ENCODE assay signal across 10 mouse cellular contexts in the genomic region with DNA sequence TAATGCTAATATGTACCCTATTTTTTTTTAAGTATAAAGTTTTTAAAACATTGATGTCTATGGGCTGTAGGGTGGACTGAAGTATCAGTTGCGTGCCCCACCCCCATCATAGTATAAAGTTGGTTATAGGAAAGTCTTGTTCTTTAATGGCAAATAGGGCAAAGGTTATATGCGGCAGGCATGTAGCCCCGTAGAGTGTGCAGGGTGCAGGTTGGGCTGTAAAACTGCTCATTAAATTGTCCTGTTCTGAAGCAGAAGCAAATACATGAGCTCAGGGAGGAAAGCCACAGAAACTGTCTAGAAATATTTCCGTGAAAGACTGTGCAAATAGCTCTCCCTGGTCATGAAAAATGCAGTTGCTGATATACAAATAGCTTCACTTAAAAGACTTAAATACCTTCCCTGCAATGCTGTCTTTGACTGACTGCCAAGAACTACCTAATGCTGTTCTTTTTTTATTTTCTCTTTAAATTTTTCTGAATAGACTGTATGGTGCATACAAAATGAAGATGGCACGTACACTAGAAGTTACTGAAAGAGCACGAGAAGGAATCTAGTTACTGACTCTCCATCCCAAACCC. TPM values are rescaled to one million over a fixed set of nuclear protein-coding genes. Genes with fewer than 3 reads are reported as not detected.
A peak's percentile ranks its signal among the peaks of the same experiment; 100 is the strongest.
DNase-seq lines count a peak whose midpoint lies in the region; ATAC-seq and TF ChIP-seq lines count a peak whose summit lies in the region.
"Had no signal": no experiment of that assay in that cellular context is flagged by ENCODE, and none has a peak within 500 bp of the region (broad histone marks: within the 10 kb centered on the region; RNA-seq: fewer than 3 reads in every experiment).

No protein-coding gene starts in this region.

- H3K4me2 ChIP-seq in heart, postnatal 0 days (ENCODE audit: low read depth, low read length), result no peak overlapping the region
- H3K4me2 ChIP-seq in stomach, embryonic 14.5 days (replicated peaks; ENCODE audit: low read depth, low read length), result no peak overlapping the region
- H3K4me2 ChIP-seq in stomach, postnatal 0 days (replicated peaks; ENCODE audit: low read depth), result no peak overlapping the region
- H3K4me2 ChIP-seq in intestine, embryonic 16.5 days (ENCODE audit: low read depth, low read length), result no peak overlapping the region

- DNase-seq in heart, postnatal 0 days (ENCODE audit: low spot score), result peak; percentile 11
- no peak for DNase-seq in heart, postnatal 14 days
- DNase-seq in stomach, postnatal 0 days (ENCODE audit: low spot score), result no peak
- no peak for DNase-seq in cerebellum, postnatal 14 days
- no peak for DNase-seq in left cerebral cortex, postnatal 14 days (ENCODE audit: low spot score in 2 of 2)
- DNase-seq: thymus, adult 2 months had no signal

- ATAC-seq in heart, postnatal 0 days (ENCODE audit: insufficient read depth, low read depth), result no peak
- no peak for ATAC-seq in stomach, embryonic 14.5 days (ENCODE audit: insufficient number of reproducible peaks, insufficient read depth, low FRiP score, low read depth)
- no peak for ATAC-seq in stomach, postnatal 0 days (ENCODE audit: low FRiP score, low TSS enrichment)
- ATAC-seq in intestine, embryonic 16.5 days, result peak; percentile 69
- ATAC-seq in activated CD4-positive, CD25-positive, alpha-beta regulatory T cell, adult 4 months, result no peak

- H3K9ac ChIP-seq in heart, postnatal 0 days (replicated peaks; ENCODE audit: low read depth, low read length), result no peak overlapping the region
- H3K9ac ChIP-seq in stomach, embryonic 14.5 days (replicated peaks; ENCODE audit: low read depth, low read length), result no peak overlapping the region
- H3K9ac ChIP-seq in stomach, postnatal 0 days (ENCODE audit: low read length), result no peak overlapping the region
- no peak overlapping the region for H3K9ac ChIP-seq in intestine, embryonic 16.5 days (ENCODE audit: low read depth, low read length)

- 52% methylated on average over 6 of the region's 6 CpGs for WGBS in heart, postnatal 0 days
- 40% methylated on average over 6 of the region's 6 CpGs for WGBS in stomach, embryonic 14.5 days
- 36% methylated on average over 6 of the region's 6 CpGs for WGBS in stomach, postnatal 0 days
- 40% methylated on average over 6 of the region's 6 CpGs for WGBS in intestine, embryonic 16.5 days

- H3K27me3 ChIP-seq in heart, postnatal 0 days (ENCODE audit: control insufficient read depth, insufficient read depth, low read length), result no peaks in the 10 kb centered on the region
- no peaks in the 10 kb centered on the region for H3K27me3 ChIP-seq in stomach, embryonic 14.5 days (ENCODE audit: control insufficient read depth, insufficient read depth, low read length)
- no peaks in the 10 kb centered on the region for H3K27me3 ChIP-seq in stomach, postnatal 0 days (ENCODE audit: control insufficient read depth, insufficient read depth, low read length)
- H3K27me3 ChIP-seq in intestine, embryonic 16.5 days (replicated peaks; ENCODE audit: control insufficient read depth, insufficient read depth, low read length), result no peaks in the 10 kb centered on the region

- TF ChIP-seq CTCF in heart, postnatal 0 days (IDR thresholded peaks at IDR 0.05; ENCODE audit: low read depth), result no peak
- no peak for TF ChIP-seq CTCF in stomach, postnatal 0 days (IDR thresholded peaks at IDR 0.05; ENCODE audit: low read depth)

- no peak for TF ChIP-seq EP300 in heart, postnatal 0 days (IDR thresholded peaks at IDR 0.05; ENCODE audit: low read depth)
- no peak for TF ChIP-seq EP300 in stomach, postnatal 0 days (optimal IDR thresholded peaks at IDR 0.05)

- H3K4me3 ChIP-seq in heart, postnatal 0 days (ENCODE audit: low read depth, low read length), result no peak overlapping the region
- no peak overlapping the region for H3K4me3 ChIP-seq in stomach, embryonic 14.5 days (ENCODE audit: low read depth, low read length)
- H3K4me3 ChIP-seq in stomach, postnatal 0 days (ENCODE audit: low read depth, low read length), result no peak overlapping the region
- H3K4me3 ChIP-seq in intestine, embryonic 16.5 days (ENCODE audit: low read length), result no peak overlapping the region

- peaks cover 19% of the 10 kb centered on the region for H3K4me1 ChIP-seq in heart, postnatal 0 days (ENCODE audit: control insufficient read depth, insufficient read depth)
- peaks cover 40% of the 10 kb centered on the region for H3K4me1 ChIP-seq in stomach, embryonic 14.5 days (ENCODE audit: control insufficient read depth, insufficient read depth, low read length)
- peaks cover 3% of the 10 kb centered on the region; the same call in 1 of the 2 replicates for H3K4me1 ChIP-seq in stomach, postnatal 0 days (replicated peaks; ENCODE audit: control insufficient read depth, insufficient read depth)
- peaks cover 35% of the 10 kb centered on the region for H3K4me1 ChIP-seq in intestine, embryonic 16.5 days (ENCODE audit: control insufficient read depth, insufficient read depth, low read length)

- H3K36me3 ChIP-seq in heart, postnatal 0 days (replicated peaks; ENCODE audit: control insufficient read depth, insufficient read depth, low read length), result no peaks in the 10 kb centered on the region
- H3K36me3 ChIP-seq in stomach, embryonic 14.5 days (ENCODE audit: control insufficient read depth, insufficient read depth, low read length), result no peaks in the 10 kb centered on the region
- no peaks in the 10 kb centered on the region for H3K36me3 ChIP-seq in stomach, postnatal 0 days (ENCODE audit: control insufficient read depth, insufficient read depth, low read length)
- H3K36me3 ChIP-seq in intestine, embryonic 16.5 days (ENCODE audit: control insufficient read depth, insufficient read depth, low read length), result no peaks in the 10 kb centered on the region

- peak overlapping the region; percentile 63 for H3K27ac ChIP-seq in heart, postnatal 0 days (ENCODE audit: low read depth)
- H3K27ac ChIP-seq in stomach, embryonic 14.5 days (ENCODE audit: low read length), result peak overlapping the region; percentile 80; the same call in 1 of the 2 replicates
- no peak overlapping the region; the same call in 1 of the 2 replicates for H3K27ac ChIP-seq in stomach, postnatal 0 days (replicated peaks)
- peak overlapping the region; percentile 70 for H3K27ac ChIP-seq in intestine, embryonic 16.5 days (ENCODE audit: low read length)

- intact Hi-C loops in heart, postnatal 14 days (cut with DNase I), result no loop called here
- intact Hi-C loops in left cerebral cortex, postnatal 14 days (cut with DNase I), result no loop called here

- no peaks in the 10 kb centered on the region for H3K9me3 ChIP-seq in heart, postnatal 0 days (replicated peaks; ENCODE audit: control insufficient read depth, low read length)
- no peaks in the 10 kb centered on the region for H3K9me3 ChIP-seq in stomach, embryonic 14.5 days (ENCODE audit: control insufficient read depth, low read depth, low read length)
- no peaks in the 10 kb centered on the region for H3K9me3 ChIP-seq in stomach, postnatal 0 days (ENCODE audit: control insufficient read depth, low read length)
- no peaks in the 10 kb centered on the region for H3K9me3 ChIP-seq in intestine, embryonic 16.5 days (ENCODE audit: control insufficient read depth, low read length)

RNA-seq across cellular contexts. Expression of a gene that starts 57.8 kb away (rescaled TPM):
- total RNA-seq in heart, postnatal 0 days (2014; rRNA removed; ENCODE audit: low replicate concordance), result not detected in 2 replicates
- not detected in 2 replicates for polyA plus RNA-seq in heart, postnatal 0 days (2015; fragmentation: Nextera tagmentation; extraction: Ambion mirVana)
- total RNA-seq in heart, postnatal 14 days (2021), result not detected
- polyA plus RNA-seq in stomach, embryonic 14.5 days (2014; fragmentation: Nextera tagmentation; extraction: Ambion mirVana), result not detected in 2 replicates
- not detected in 2 replicates for polyA plus RNA-seq in stomach, postnatal 0 days (2015; fragmentation: Nextera tagmentation; extraction: Ambion mirVana)
- not detected in 2 replicates for polyA plus RNA-seq in intestine, embryonic 16.5 days (2015; fragmentation: Nextera tagmentation; extraction: Ambion mirVana)
- total RNA-seq in left cerebral cortex, postnatal 14 days (2021), result not detected
- polyA plus RNA-seq in activated CD4-positive, CD25-positive, alpha-beta regulatory T cell, adult 4 months (2017; shearing (Covaris generic)), result not detected
- total RNA-seq: adrenal gland, postnatal 14 days had no signal
- polyA plus RNA-seq: thymus, adult 2 months had no signal
